Mouse (Mus musculus) liver, adult 2 months (tissue): ENCODE results near the gene Glo1.

Source experiments
- CTCF ChIP-seq: fragments of 200-500 bp; IDR thresholded peaks from 2 replicates; pipeline ENCODE4 v1.5.1; 2011; ENCODE audit warnings: low read depth, low read length, control low read depth
- POLR2A ChIP-seq: fragments of 200-500 bp; IDR thresholded peaks from 2 replicates; pipeline ENCODE4 v1.6.1; 2011; ENCODE audit warnings: low read length, control low read depth; ENCODE audit not compliant: insufficient read depth; ENCODE audit errors: extremely low read depth

GRCm38 (mm10) chr17:30574783-30575075 is 51.9 kb downstream of the Glo1 start:
- TF ChIP-seq POLR2A: no peak
- TF ChIP-seq CTCF: no peak
